Mouse (Mus musculus): ENCODE measurements around the gene Arid1b. TPM values are rescaled to one million over a fixed set of nuclear protein-coding genes. Genes with fewer than 3 reads are reported as not detected.

Arid1b gene
- polyA plus RNA-seq, 1 experiment from 2014 or later = 12.9 TPM

GRCm38 (mm10) chr17:5232180-5232579 lies 238.0 kb downstream of the Arid1b start:
- ATAC-seq (replicated peaks; ENCODE audit: insufficient number of reproducible peaks, low FRiP score, low TSS enrichment, low read depth) (no peak), DNase-seq (ENCODE audit: low spot score) (no peak)
- H3K4me1 ChIP-seq (ENCODE audit: control insufficient read depth, insufficient read depth, low read length) = peaks cover 7% of the 10 kb centered on the region
- no peaks in the 10 kb centered on the region for H3K27me3 ChIP-seq (ENCODE audit: control insufficient read depth, insufficient read depth, low read length)
- H3K4me2 ChIP-seq (ENCODE audit: low read depth, low read length) = no peak overlapping the region
- H3K4me3 ChIP-seq (ENCODE audit: low read depth, low read length) = no peak overlapping the region
- H3K9ac ChIP-seq (replicated peaks; ENCODE audit: low read length) = no peak overlapping the region
- H3K27ac ChIP-seq (replicated peaks; ENCODE audit: low read depth, low read length) = no peak overlapping the region
- WGBS = 57% methylated on average over 2 of the region's 2 CpGs
- no peaks in the 10 kb centered on the region for H3K36me3 ChIP-seq (replicated peaks; ENCODE audit: control insufficient read depth, insufficient read depth, low read depth, low read length)
- H3K9me3 ChIP-seq (replicated peaks; ENCODE audit: control insufficient read depth, low read length) = no peaks in the 10 kb centered on the region

GRCm38 (mm10) chr17:5233991-5234390 lies 239.9 kb downstream of the Arid1b start:
- no peaks in the 10 kb centered on the region for H3K27me3 ChIP-seq (ENCODE audit: control insufficient read depth, insufficient read depth, low read length)
- no peak overlapping the region for H3K9ac ChIP-seq (replicated peaks; ENCODE audit: low read length)
- H3K9me3 ChIP-seq (replicated peaks; ENCODE audit: control insufficient read depth, low read length) = no peaks in the 10 kb centered on the region
- no peak for DNase-seq (ENCODE audit: low spot score)
- H3K4me2 ChIP-seq (ENCODE audit: low read depth, low read length) = no peak overlapping the region
- ATAC-seq (replicated peaks; ENCODE audit: insufficient number of reproducible peaks, low FRiP score, low TSS enrichment, low read depth) = no peak
- H3K27ac ChIP-seq (replicated peaks; ENCODE audit: low read depth, low read length) = no peak overlapping the region
- WGBS = 100% methylated on average over 1 of the region's 1 CpGs
- no peaks in the 10 kb centered on the region for H3K36me3 ChIP-seq (replicated peaks; ENCODE audit: control insufficient read depth, insufficient read depth, low read depth, low read length)
- H3K4me3 ChIP-seq (ENCODE audit: low read depth, low read length) = no peak overlapping the region
- H3K4me1 ChIP-seq (ENCODE audit: control insufficient read depth, insufficient read depth, low read length) = peaks cover 7% of the 10 kb centered on the region

- DNase-seq (ENCODE audit: low spot score) (peak; percentile 45), ATAC-seq (replicated peaks; ENCODE audit: insufficient number of reproducible peaks, low FRiP score, low TSS enrichment, low read depth) (no peak)
- Histone ChIP-seq H3K4me1 (ENCODE audit: control insufficient read depth, insufficient read depth, low read length) (peaks cover 7% of the 10 kb centered on the region), H3K4me3 (ENCODE audit: low read depth, low read length) (no peak overlapping the region), H3K4me2 (ENCODE audit: low read depth, low read length) (no peak overlapping the region), H3K9ac (replicated peaks; ENCODE audit: low read length) (no peak overlapping the region), H3K27me3 (ENCODE audit: control insufficient read depth, insufficient read depth, low read length) (no peaks in the 10 kb centered on the region), H3K9me3 (replicated peaks; ENCODE audit: control insufficient read depth, low read length) (no peaks in the 10 kb centered on the region), H3K27ac (replicated peaks; ENCODE audit: low read depth, low read length) (0 out of 2 replicates have a peak overlapping the region, but pooled peaks have one; percentile 28), H3K36me3 (replicated peaks; ENCODE audit: control insufficient read depth, insufficient read depth, low read depth, low read length) (no peaks in the 10 kb centered on the region)
- WGBS = 49% methylated on average over 9 of the region's 9 CpGs
These were observed 240.9 kb downstream of the Arid1b start for GRCm38 (mm10) chr17:5235057-5235456.

- no peak for DNase-seq (ENCODE audit: low spot score)
- Histone ChIP-seq H3K4me2 (ENCODE audit: low read depth, low read length) (no peak overlapping the region), H3K27ac (replicated peaks; ENCODE audit: low read depth, low read length) (no peak overlapping the region), H3K4me1 (ENCODE audit: control insufficient read depth, insufficient read depth, low read length) (peaks cover 5% of the 10 kb centered on the region), H3K9ac (replicated peaks; ENCODE audit: low read length) (no peak overlapping the region), H3K36me3 (replicated peaks; ENCODE audit: control insufficient read depth, insufficient read depth, low read depth, low read length) (no peaks in the 10 kb centered on the region), H3K9me3 (replicated peaks; ENCODE audit: control insufficient read depth, low read length) (no peaks in the 10 kb centered on the region), H3K27me3 (ENCODE audit: control insufficient read depth, insufficient read depth, low read length) (no peaks in the 10 kb centered on the region), H3K4me3 (ENCODE audit: low read depth, low read length) (no peak overlapping the region)
- no peak for ATAC-seq (replicated peaks; ENCODE audit: insufficient number of reproducible peaks, low FRiP score, low TSS enrichment, low read depth)
- WGBS = 79% methylated on average over 3 of the region's 3 CpGs
These were observed 243.6 kb downstream of the Arid1b start for GRCm38 (mm10) chr17:5237765-5238164.

GRCm38 (mm10) chr17:5238387-5239245 lies 244.5 kb downstream of the Arid1b start:
- H3K9me3 ChIP-seq (replicated peaks; ENCODE audit: control insufficient read depth, low read length) = no peaks in the 10 kb centered on the region
- H3K36me3 ChIP-seq (replicated peaks; ENCODE audit: control insufficient read depth, insufficient read depth, low read depth, low read length) = no peaks in the 10 kb centered on the region
- DNase-seq (ENCODE audit: low spot score) (no peak), ATAC-seq (replicated peaks; ENCODE audit: insufficient number of reproducible peaks, low FRiP score, low TSS enrichment, low read depth) (no peak)
- 78% methylated on average over 16 of the region's 16 CpGs for WGBS
- H3K4me1 ChIP-seq (ENCODE audit: control insufficient read depth, insufficient read depth, low read length) = peaks cover 5% of the 10 kb centered on the region
- no peak overlapping the region for H3K4me3 ChIP-seq (ENCODE audit: low read depth, low read length)
- H3K9ac ChIP-seq (replicated peaks; ENCODE audit: low read length) = no peak overlapping the region
- no peak overlapping the region for H3K27ac ChIP-seq (replicated peaks; ENCODE audit: low read depth, low read length)
- H3K27me3 ChIP-seq (ENCODE audit: control insufficient read depth, insufficient read depth, low read length) = no peaks in the 10 kb centered on the region
- H3K4me2 ChIP-seq (ENCODE audit: low read depth, low read length) = no peak overlapping the region

GRCm38 (mm10) chr17:5244526-5244925 lies 250.4 kb downstream of the Arid1b start:
- Histone ChIP-seq H3K4me1 (ENCODE audit: control insufficient read depth, insufficient read depth, low read length) (no peaks in the 10 kb centered on the region), H3K9ac (replicated peaks; ENCODE audit: low read length) (no peak overlapping the region), H3K4me3 (ENCODE audit: low read depth, low read length) (no peak overlapping the region), H3K4me2 (ENCODE audit: low read depth, low read length) (no peak overlapping the region), H3K9me3 (replicated peaks; ENCODE audit: control insufficient read depth, low read length) (no peaks in the 10 kb centered on the region), H3K27me3 (ENCODE audit: control insufficient read depth, insufficient read depth, low read length) (no peaks in the 10 kb centered on the region), H3K27ac (replicated peaks; ENCODE audit: low read depth, low read length) (no peak overlapping the region), H3K36me3 (replicated peaks; ENCODE audit: control insufficient read depth, insufficient read depth, low read depth, low read length) (no peaks in the 10 kb centered on the region)
- no peak for ATAC-seq (replicated peaks; ENCODE audit: insufficient number of reproducible peaks, low FRiP score, low TSS enrichment, low read depth)
- 79% methylated on average over 2 of the region's 2 CpGs for WGBS
- DNase-seq (ENCODE audit: low spot score) = no peak

- no peaks in the 10 kb centered on the region for H3K36me3 ChIP-seq (replicated peaks; ENCODE audit: control insufficient read depth, insufficient read depth, low read depth, low read length)
- H3K27me3 ChIP-seq (ENCODE audit: control insufficient read depth, insufficient read depth, low read length) = no peaks in the 10 kb centered on the region
- no peak for ATAC-seq (replicated peaks; ENCODE audit: insufficient number of reproducible peaks, low FRiP score, low TSS enrichment, low read depth)
- no peak overlapping the region for H3K9ac ChIP-seq (replicated peaks; ENCODE audit: low read length)
- H3K4me3 ChIP-seq (ENCODE audit: low read depth, low read length) = no peak overlapping the region
- 91% methylated on average over 11 of the region's 11 CpGs for WGBS
- no peak for DNase-seq (ENCODE audit: low spot score)
- no peaks in the 10 kb centered on the region for H3K9me3 ChIP-seq (replicated peaks; ENCODE audit: control insufficient read depth, low read length)
- H3K4me1 ChIP-seq (ENCODE audit: control insufficient read depth, insufficient read depth, low read length) = no peaks in the 10 kb centered on the region
- H3K27ac ChIP-seq (replicated peaks; ENCODE audit: low read depth, low read length) = no peak overlapping the region
- H3K4me2 ChIP-seq (ENCODE audit: low read depth, low read length) = no peak overlapping the region
These were observed 252.6 kb downstream of the Arid1b start for GRCm38 (mm10) chr17:5246688-5247087.

GRCm38 (mm10) chr17:5247247-5247646 lies 253.1 kb downstream of the Arid1b start:
- H3K4me3 ChIP-seq (ENCODE audit: low read depth, low read length) = no peak overlapping the region
- no peak overlapping the region for H3K4me2 ChIP-seq (ENCODE audit: low read depth, low read length)
- no peak for ATAC-seq (replicated peaks; ENCODE audit: insufficient number of reproducible peaks, low FRiP score, low TSS enrichment, low read depth)
- no peaks in the 10 kb centered on the region for H3K4me1 ChIP-seq (ENCODE audit: control insufficient read depth, insufficient read depth, low read length)
- no peak overlapping the region for H3K9ac ChIP-seq (replicated peaks; ENCODE audit: low read length)
- WGBS = 94% methylated on average over 7 of the region's 7 CpGs
- no peaks in the 10 kb centered on the region for H3K36me3 ChIP-seq (replicated peaks; ENCODE audit: control insufficient read depth, insufficient read depth, low read depth, low read length)
- DNase-seq (ENCODE audit: low spot score) = no peak
- no peak overlapping the region for H3K27ac ChIP-seq (replicated peaks; ENCODE audit: low read depth, low read length)
- no peaks in the 10 kb centered on the region for H3K9me3 ChIP-seq (replicated peaks; ENCODE audit: control insufficient read depth, low read length)
- H3K27me3 ChIP-seq (ENCODE audit: control insufficient read depth, insufficient read depth, low read length) = no peaks in the 10 kb centered on the region
